Mouse (Mus musculus): ENCODE measurements at regions not wholly inside any gene's neighbourhood (a gene's known extent, or its start where the extent isn't known, plus 50 kb on each side); places are given as distances from the start of the nearest gene placed in this dataset.

DNA sequence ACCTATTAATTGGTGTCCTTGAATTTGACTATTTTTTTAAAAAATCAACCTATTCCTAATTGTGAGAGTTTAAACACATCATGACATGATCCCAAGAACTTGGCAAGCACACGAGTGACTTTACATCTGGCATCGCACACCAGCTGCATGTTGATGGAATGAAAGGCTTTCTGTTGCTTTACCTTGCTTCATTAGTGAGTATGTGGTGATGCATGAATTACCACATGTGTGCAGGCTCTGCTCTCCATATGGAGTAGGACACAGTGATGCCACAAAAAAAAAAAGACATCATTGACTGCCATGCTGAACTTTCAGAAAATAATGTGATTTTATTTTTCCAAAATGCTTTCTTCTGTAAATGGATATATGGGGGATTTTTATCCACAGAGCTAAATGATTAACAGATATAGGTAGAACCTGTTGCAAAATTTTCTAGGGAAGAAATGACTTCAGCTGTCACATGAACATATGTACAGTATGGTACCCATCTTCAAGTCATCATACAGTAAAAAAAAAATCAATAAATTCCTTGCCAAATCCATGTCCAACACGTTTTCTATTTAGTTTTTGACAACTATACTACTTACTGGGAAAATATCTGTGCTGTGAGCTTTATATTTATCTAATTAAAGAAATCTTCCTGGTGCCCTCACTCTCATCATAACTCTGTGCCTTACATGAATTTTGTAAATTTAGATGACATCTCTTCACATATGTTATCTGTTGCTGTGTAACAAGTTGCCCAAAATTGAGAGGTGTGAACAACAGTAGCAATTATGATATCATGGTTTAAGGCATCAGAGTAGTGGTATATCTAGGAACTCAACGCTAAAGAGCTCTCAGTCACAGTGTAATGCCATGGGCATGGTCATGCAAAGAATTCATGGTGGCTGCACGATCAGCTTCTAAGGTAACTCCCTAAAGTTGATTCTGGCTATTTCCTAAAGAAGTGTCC, 84.0 kb upstream of the Arrdc3 start:
- no peak for DNase-seq

DNA sequence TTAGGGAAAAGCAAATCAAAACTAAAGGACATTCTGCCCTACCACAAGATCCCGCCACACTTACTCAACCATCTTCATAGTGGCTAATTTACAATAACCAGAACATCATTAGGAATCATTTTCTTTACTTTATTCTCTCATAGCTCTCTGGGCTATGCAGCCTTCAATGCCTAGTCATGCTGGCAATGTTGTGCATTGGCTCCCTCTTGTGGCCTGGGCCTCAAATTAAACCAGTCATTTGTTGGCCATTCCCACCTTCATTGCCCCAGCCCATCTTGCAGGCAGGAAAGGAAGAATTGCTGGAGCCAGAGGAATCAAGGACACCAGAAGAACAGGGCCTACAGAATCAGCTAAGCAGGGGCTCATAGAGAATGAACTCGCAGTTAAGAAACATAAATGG, 77.0 kb upstream of the Arrdc3 start:
- DNase-seq = peak; percentile 6

DNA sequence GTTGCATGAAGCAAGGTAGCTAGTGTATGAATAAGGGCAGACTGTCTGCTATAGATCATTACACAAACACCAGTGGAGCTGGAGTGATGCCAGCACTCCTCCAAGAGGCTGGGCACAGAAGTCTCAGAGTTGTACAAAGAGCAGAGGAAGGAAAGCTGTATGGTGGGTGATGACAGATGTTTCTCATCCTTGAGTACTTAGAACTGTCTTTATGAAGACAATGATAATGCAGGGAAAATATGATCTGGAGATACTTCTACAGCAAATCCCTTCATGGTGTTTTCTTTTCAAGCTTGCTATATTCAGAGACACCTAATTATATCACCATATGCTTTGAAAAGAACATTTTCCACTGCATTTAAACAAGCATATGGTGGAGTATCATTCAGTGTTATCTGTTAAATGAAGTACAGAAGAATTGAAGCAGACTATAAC, 56.1 kb upstream of the Arrdc3 start:
- no peak for DNase-seq
